Mouse (Mus musculus) thymus, postnatal 10 days (tissue): ENCODE measurements at regions not wholly inside any gene's neighbourhood (a gene's known extent, or its start where the extent isn't known, plus 50 kb on each side); places are given as distances from the start of the nearest gene placed in this dataset.

ENCODE experiments used
- DNase-seq, 2 experiments: peaks; one replicate each; pipeline ENCODE4 v3.0.0; 2021; ENCODE audit warnings: low spot score in 2 of 2

- DNase-seq = no peak
These were observed 71.4 kb downstream of the Emp1 start for GRCm38 (mm10) chr6:135433753-135434152.

DNA sequence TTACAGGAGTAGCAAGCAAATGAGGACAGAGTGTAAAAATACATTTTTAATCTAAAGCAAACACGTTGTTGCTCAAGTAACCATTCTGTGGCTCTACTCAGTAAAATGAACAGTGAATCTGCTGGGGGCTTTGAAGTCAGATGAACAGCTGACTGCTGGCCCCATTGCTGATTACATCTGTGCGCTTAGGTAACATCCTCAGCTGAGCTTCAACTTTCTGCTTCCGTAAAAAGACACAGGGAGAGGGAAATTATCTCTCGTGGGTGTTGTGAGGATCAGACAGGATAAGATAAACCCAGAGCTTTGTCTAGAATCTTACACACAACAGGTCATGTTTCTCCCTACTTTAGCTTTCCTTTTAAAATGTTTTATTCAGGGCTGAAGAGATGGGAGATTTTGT, 74.0 kb downstream of the Emp1 start:
- DNase-seq = no peak

DNA sequence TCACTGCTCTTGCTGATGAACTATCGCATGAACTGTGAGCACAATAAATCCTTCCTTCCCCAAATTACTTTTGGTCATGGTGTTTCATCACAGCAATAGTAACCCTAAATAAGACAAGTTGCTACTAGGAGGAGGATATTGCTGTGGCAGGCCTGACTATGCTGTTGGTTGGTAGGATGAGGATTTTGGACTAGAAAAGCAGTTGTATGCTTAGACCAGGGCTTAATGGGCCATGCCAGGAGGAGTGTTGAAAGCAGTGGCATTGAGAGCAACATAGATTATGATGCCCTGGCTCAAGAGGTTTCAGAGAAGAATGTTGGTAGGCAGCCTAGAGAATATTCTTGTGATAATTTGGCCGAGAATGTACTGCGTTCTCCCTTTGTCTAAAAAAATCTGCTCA, 75.9 kb downstream of the Emp1 start:
- no peak for DNase-seq

DNA sequence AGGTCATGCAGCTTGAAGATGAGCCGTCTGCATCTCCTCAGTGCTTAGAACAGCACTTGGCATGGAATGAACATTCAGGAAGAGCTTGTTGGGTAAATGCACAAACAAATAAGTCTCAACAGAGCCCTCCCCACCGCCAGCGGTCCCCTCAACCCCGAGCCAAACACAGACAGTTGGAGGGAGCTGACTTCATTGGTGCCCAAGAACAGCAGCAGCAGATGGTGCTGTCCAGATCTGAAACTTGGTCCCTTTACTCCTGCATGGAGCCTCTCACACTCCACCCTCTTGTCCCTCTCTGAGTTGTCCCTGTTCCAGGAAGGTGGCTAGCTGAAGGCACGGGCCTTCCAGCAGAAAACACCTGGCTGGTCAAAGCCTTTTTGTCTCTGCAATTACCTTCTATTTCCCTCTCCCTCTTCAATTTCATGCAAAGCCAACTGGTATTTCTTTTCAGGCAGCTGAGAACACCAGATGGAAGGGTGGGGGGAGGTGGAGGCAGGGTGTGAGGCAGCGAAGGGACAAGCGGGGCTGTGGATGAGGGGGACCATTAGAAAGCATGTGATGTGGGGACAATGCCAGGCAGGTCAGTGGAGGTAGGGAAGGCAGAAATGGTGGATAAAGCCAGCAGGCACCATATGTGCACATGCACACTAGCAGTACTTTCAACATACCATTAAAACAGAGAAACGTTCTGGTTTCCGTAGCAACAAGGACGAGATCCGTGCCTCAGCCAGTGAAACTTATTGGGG, 79.0 kb downstream of the Emp1 start:
- DNase-seq = no peak

- DNase-seq = peak; percentile 35 to 77
These were observed 82.3 kb downstream of the Emp1 start for GRCm38 (mm10) chr6:135444661-135445060.

GRCm38 (mm10) chr6:135445070-135445469, 82.7 kb downstream of the Emp1 start:
- no peak for DNase-seq

- DNase-seq = no peak
These were observed 85.5 kb downstream of the Emp1 start for GRCm38 (mm10) chr6:135447801-135448200.

DNA sequence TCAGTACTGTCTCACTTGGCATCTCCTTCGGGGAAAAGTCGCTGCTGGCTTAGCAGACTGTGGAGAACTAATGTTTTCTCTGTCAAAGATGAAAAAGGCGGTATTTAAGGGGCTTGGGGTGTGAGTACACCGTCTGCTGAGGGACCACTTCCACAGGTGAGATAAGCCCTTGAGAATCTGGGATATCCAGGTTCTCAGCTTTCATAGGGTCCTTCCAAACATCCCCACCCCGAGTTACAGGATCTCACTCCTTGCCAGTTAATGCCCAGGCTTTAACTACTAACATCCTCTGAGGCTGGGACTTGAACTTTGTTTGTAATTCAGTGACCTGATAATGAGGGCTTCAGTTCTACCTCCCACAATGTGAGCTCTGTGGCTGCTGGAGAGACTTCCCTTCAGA, 86.9 kb downstream of the Emp1 start:
- no peak for DNase-seq

- DNase-seq = peak; percentile 8 to 31
These were observed 88.2 kb downstream of the Emp1 start for GRCm38 (mm10) chr6:135450573-135450972.

GRCm38 (mm10) chr6:135451165-135451797, 88.9 kb downstream of the Emp1 start:
- no peak for DNase-seq

DNA sequence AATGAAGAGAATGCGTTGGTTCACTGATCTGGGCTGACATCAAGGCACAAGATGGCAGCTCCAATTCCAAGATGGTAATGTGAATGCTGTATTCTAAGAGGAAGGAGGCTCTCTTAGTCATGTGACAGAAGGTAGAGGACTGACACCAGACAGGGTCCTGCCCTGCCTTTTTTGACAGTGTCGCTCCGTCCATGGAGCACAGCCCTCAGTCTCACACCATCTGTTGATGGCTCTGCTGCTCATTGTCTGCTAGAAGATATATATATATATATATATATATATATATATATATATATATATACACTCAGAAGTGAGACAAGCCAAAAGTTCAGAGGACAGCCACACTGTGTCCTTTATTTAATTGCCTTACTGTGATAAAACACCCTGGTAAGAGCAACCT, 90.7 kb downstream of the Emp1 start:
- no peak for DNase-seq

DNA sequence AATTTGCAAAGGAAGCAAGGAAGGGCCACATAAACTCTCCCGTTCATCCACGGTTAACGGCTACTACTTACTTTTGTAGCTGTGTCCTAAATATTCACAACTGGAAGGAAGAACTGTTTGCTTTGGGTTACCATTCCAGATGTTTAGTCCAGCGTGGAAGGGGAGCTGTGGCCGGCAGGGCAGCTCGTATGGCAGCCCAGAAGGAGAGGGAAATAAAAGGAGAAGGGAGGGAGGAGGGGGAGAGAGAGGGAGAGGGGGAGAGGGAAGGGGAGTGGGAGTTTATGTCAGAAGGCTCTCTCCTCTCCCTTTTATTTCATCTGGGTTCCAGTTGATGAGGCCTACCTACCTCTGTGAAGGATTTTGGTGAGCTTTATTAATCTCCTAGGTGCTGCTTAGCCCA, 110.2 kb downstream of the Emp1 start:
- DNase-seq = no peak

GRCm38 (mm10) chr6:135473146-135473545, 110.8 kb downstream of the Emp1 start:
- DNase-seq = no peak

GRCm38 (mm10) chr6:135488795-135489194, 126.5 kb downstream of the Emp1 start:
- no peak for DNase-seq

DNA sequence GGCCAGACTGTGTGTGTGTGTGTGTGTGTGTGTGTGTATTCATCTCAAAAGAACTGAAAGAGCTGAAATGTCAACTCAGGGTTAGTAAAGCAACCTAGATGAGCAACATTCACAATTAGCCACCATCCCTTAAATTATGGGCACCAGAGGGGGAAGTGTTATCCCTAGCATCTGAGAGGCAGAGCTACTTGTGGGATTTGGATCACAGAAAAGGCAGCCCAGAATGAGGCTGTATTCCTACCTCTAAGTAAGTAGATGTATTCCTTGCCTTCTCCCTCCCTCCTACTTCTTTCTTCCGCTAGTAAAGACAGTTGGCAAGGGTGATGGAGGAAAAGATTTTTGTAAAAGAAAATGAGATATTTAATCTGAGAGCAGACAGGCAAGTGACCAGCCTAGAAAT, 131.6 kb downstream of the Emp1 start:
- DNase-seq = no peak

DNA sequence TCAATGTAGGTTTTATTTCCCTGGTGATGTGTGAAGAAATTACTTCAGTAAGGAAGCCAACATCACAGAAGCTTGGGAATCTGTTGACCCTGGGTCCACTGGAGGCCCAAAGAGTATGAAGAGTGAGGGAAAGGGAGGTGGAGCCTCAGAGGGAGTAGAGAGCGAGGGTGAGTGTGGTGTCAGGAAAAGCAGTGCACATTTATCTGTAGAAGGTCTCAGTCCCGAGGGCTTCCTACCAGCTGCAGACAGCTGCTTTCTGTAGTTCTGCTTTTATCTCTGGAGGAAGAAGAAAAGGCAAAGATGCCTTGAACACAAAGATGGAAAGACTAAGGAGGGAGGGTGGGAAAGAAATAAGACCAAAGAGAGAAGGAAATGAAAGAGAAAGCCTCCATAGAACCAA, 133.5 kb downstream of the Emp1 start:
- no peak for DNase-seq

DNA sequence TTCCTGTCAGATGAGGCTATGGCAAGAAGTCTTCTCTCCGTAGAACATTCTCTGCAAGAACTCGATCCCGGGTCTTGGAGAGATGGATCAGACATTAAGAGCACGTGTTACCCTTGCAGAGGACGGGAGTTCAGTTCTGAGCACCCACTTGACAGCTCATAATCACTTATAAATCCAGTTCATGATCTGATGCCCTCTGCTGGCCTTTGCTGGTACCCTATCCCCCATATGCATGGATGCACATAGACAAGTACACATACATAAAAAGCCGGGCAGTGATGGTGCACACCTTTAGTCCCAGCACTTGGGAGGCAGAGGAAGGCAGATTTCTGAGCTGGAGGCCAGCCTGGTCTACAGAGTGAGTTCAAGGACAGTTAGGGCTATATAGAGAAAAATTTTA, 136.2 kb downstream of the Emp1 start:
- no peak for DNase-seq

GRCm38 (mm10) chr6:135500381-135500780, 138.0 kb downstream of the Emp1 start:
- no peak for DNase-seq

- DNase-seq = no peak
These were observed 139.4 kb downstream of the Emp1 start for GRCm38 (mm10) chr6:135501791-135502190.

DNA sequence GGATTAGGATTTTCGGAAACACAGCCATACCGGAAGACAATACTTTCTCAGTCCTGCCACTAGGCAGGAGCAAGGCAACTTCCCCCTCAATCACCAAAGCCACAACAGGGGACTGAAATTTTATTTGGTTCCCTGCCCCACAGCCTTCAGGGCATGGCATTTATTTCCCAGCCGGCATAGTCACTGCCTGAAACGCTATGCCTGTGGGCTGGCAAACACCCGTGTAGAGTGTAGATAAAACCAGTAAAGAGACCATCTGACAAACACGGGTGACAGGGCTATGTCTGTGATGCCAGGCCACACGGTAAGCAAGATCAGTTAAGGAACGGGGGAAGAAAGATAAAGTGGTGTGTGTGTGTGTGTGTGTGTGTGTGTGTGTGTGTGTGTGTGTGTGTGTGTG, 140.1 kb downstream of the Emp1 start:
- DNase-seq = no peak

DNA sequence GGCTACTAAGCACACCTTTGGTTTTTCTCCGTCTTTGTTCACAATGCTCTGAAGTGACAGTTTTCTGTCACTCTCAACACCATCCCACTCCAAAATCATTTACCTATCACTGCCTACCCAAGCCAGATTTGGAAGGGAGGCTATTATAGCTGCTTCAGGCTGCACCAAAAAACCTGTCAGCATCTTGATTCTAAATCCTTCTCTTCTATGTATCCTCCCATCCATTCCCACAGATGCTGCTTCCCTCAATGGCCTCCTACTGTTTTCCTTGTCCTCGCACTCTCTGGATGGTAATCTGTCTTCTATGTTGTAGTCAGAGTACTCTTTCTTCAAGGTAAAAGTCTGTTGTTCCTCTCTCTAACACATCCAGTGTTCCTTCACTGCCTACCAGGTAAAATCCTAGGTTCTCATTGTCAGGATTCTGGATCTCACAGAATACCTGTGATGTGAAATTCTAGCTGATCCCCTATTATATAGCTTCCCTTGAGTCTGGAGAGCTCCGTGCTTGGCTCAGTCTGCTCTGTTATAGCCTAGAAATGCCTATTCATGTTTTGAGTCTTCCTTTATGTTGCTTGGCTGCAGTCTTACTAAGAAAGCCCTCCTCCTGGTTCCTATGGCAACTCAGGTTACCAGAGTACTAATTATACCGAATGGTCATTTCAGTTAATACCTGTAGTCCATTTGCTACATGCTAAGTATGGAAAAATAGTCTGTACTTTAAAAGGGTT, 156.5 kb downstream of the Emp1 start:
- DNase-seq = no peak

DNA sequence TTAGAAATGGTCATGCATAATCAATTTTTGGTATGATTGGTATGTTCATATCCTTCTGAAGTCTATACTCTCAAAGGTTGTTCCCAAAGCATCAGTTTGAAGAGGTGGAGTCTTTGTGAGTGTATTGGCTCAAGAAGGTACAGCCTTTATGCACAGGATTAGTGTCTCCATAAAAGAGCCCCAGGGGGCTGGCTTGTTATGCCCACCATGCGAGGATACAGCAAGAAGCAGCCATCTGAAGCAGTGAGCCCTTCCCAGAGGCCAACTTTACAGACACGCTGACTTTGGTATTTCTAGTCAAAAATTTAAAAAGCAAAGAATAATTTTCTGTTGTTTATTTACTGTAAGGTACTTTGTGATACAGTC, 157.1 kb downstream of the Emp1 start:
- no peak for DNase-seq

- no peak for DNase-seq
These were observed 158.5 kb downstream of the Emp1 start for GRCm38 (mm10) chr6:135520868-135521267.
